Mouse (Mus musculus): ENCODE data around the gene Dna2.

Gene Dna2

GRCm38 (mm10) chr10:62984072-62984471, 37.2 kb downstream of the Dna2 start:
- DNase-seq (ENCODE audit: low spot score), result no peak

GRCm38 (mm10) chr10:62984495-62984894, 37.7 kb downstream of the Dna2 start:
- DNase-seq (ENCODE audit: low spot score), result no peak

GRCm38 (mm10) chr10:62987341-62987740, 40.5 kb downstream of the Dna2 start:
- DNase-seq (ENCODE audit: low spot score), result no peak

GRCm38 (mm10) chr10:62990636-62991035, 43.8 kb downstream of the Dna2 start:
- no peak for DNase-seq (ENCODE audit: low spot score)

GRCm38 (mm10) chr10:62993991-62994390, 47.2 kb downstream of the Dna2 start:
- DNase-seq (ENCODE audit: low spot score), result peak; percentile 15

- no peak for DNase-seq (ENCODE audit: low spot score)
Observed at GRCm38 (mm10) chr10:63000584-63000983, 53.8 kb downstream of the Dna2 start.

GRCm38 (mm10) chr10:63003252-63003651, 56.4 kb downstream of the Dna2 start:
- no peak for DNase-seq (ENCODE audit: low spot score)

- no peak for DNase-seq (ENCODE audit: low spot score)
Observed at GRCm38 (mm10) chr10:63004556-63004955, 57.7 kb downstream of the Dna2 start.

- no peak for DNase-seq (ENCODE audit: low spot score)
Observed at GRCm38 (mm10) chr10:63008193-63008592, 61.4 kb downstream of the Dna2 start.

GRCm38 (mm10) chr10:63010268-63010667, 63.4 kb downstream of the Dna2 start:
- DNase-seq (ENCODE audit: low spot score), result no peak

- no peak for DNase-seq (ENCODE audit: low spot score)
Observed at GRCm38 (mm10) chr10:63011556-63011955, 64.7 kb downstream of the Dna2 start.

- DNase-seq (ENCODE audit: low spot score), result no peak
Observed at GRCm38 (mm10) chr10:63013476-63013875, 66.7 kb downstream of the Dna2 start.

- DNase-seq (ENCODE audit: low spot score), result no peak
Observed at GRCm38 (mm10) chr10:63014168-63014567, 67.3 kb downstream of the Dna2 start.

- DNase-seq (ENCODE audit: low spot score), result no peak
Observed at GRCm38 (mm10) chr10:63019304-63019703, 72.5 kb downstream of the Dna2 start.

GRCm38 (mm10) chr10:63021702-63022101, 74.9 kb downstream of the Dna2 start:
- DNase-seq (ENCODE audit: low spot score), result no peak

GRCm38 (mm10) chr10:63022541-63023120, 75.8 kb downstream of the Dna2 start:
- no peak for DNase-seq (ENCODE audit: low spot score)

- peak; percentile 74 for DNase-seq (ENCODE audit: low spot score)
Observed at GRCm38 (mm10) chr10:63023121-63023748, 76.4 kb downstream of the Dna2 start.
